Mouse (Mus musculus): Measurements from ENCODE around the gene Rhbdl2.

The Rhbdl2 gene

GRCm38 (mm10) chr4:123787191-123787985, at the start of gene Rhbdl2:
Rhbdl2 (plus strand) TSS chr4:123787874.
- in situ Hi-C loops (cut with MboI, MseI) = no loop called here

- in situ Hi-C loops (cut with MboI, MseI) = loop anchor here in 1 of 2 experiments (25.0 kb wide), 1 partner anchor 949 kb away; the partner anchor contains the start of gene Utp11
These were observed 49.0 kb upstream of the Rhbdl2 start for GRCm38 (mm10) chr4:123738708-123739107.

GRCm38 (mm10) chr4:123742891-123743290, 44.8 kb upstream of the Rhbdl2 start:
- in situ Hi-C loops (cut with MboI, MseI) = loop anchor here in 1 of 2 experiments (25.0 kb wide), 1 partner anchor 944 kb away; the partner anchor contains the start of gene Utp11

- in situ Hi-C loops (cut with MboI, MseI) = loop anchor here in 1 of 2 experiments (25.0 kb wide), 1 partner anchor 942 kb away; the partner anchor contains the start of gene Utp11
These were observed 42.4 kb upstream of the Rhbdl2 start for GRCm38 (mm10) chr4:123745221-123745775.

- in situ Hi-C loops (cut with MboI, MseI) = loop anchor here in 1 of 2 experiments (25.0 kb wide), 1 partner anchor 938 kb away; the partner anchor contains the start of gene Utp11
These were observed 38.8 kb upstream of the Rhbdl2 start for GRCm38 (mm10) chr4:123748726-123749415.

GRCm38 (mm10) chr4:123749484-123750130, 38.1 kb upstream of the Rhbdl2 start:
- in situ Hi-C loops (cut with MboI, MseI) = loop anchor here (5.0 to 25.0 kb wide), 3 partner anchors 47 to 938 kb away; partner anchors contain the start of genes Mycbp (in 1 of the 2) and Utp11 (in 1 of the 2)

GRCm38 (mm10) chr4:123750152-123750651, 37.5 kb upstream of the Rhbdl2 start, which contains the start of gene Akirin1:
Akirin1 (minus strand) TSS chr4:123750345.
- in situ Hi-C loops (cut with MboI, MseI) = loop anchor here (5.0 kb wide), 2 partner anchors 48 to 152 kb away; partner anchors contain the start of gene Mycbp (in 1 of the 2)

GRCm38 (mm10) chr4:123750707-123751312, 36.9 kb upstream of the Rhbdl2 start:
- in situ Hi-C loops (cut with MboI, MseI) = loop anchor here (5.0 kb wide), 2 partner anchors 49 to 151 kb away; partner anchors contain the start of gene Mycbp (in 1 of the 2)

- in situ Hi-C loops (cut with MboI, MseI) = no loop called here
These were observed 29.4 kb upstream of the Rhbdl2 start for GRCm38 (mm10) chr4:123758306-123758705.

- in situ Hi-C loops (cut with MboI, MseI) = no loop called here
These were observed 22.6 kb upstream of the Rhbdl2 start for GRCm38 (mm10) chr4:123765071-123765470.

GRCm38 (mm10) chr4:123767807-123768206, 19.9 kb upstream of the Rhbdl2 start:
- in situ Hi-C loops (cut with MboI, MseI) = no loop called here

- in situ Hi-C loops (cut with MboI, MseI) = no loop called here
These were observed 19.4 kb upstream of the Rhbdl2 start for GRCm38 (mm10) chr4:123768234-123768633.

- in situ Hi-C loops (cut with MboI, MseI) = no loop called here
These were observed 5.0 kb downstream of the Rhbdl2 start for GRCm38 (mm10) chr4:123792666-123793065.

GRCm38 (mm10) chr4:123793136-123793535, 5.5 kb downstream of the Rhbdl2 start:
- in situ Hi-C loops (cut with MboI, MseI) = no loop called here

- in situ Hi-C loops (cut with MboI, MseI) = no loop called here
These were observed 7.4 kb downstream of the Rhbdl2 start for GRCm38 (mm10) chr4:123795057-123795456.

- in situ Hi-C loops (cut with MboI, MseI) = no loop called here
These were observed 9.7 kb downstream of the Rhbdl2 start for GRCm38 (mm10) chr4:123797403-123797802.

- in situ Hi-C loops (cut with MboI, MseI) = no loop called here
These were observed 10.2 kb downstream of the Rhbdl2 start for GRCm38 (mm10) chr4:123797856-123798255.

GRCm38 (mm10) chr4:123803642-123804041, 16.0 kb downstream of the Rhbdl2 start:
- in situ Hi-C loops (cut with MboI, MseI) = no loop called here

- in situ Hi-C loops (cut with MboI, MseI) = no loop called here
These were observed 20.6 kb downstream of the Rhbdl2 start for GRCm38 (mm10) chr4:123808304-123808703.

Measured in T-helper 17 cell (primary cell).